Mouse (Mus musculus): ENCODE data around the gene Myo7a.

DNA sequence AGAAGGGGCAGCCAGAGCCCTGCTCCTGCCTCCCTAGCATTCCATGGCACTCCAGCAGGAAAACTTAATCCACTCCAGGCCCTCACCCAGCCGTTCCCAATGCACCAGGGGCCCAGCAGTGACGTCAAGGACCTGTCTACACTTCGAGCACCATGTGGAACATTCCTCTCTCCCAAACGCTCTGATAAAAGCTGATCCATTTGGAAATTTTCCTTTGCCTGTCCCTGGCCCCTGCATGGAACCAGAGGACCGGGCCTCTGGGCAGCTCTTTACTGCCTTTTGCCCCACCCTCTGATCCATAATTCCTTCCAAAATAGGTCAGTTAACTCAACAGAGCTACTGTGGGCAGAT lies 15.4 kb downstream of the Myo7a start:
- TF ChIP-seq CTCF (IDR thresholded peaks at IDR 0.05; ENCODE audit: low read depth): no peak
- TF ChIP-seq EP300 (IDR thresholded peaks at IDR 0.05; ENCODE audit: low read depth): no peak

Data from heart, postnatal 0 days (tissue).